Mouse (Mus musculus) cerebellum, postnatal 25 days (tissue): ENCODE results near the gene Lce1m.
A peak's percentile ranks its signal among the peaks of the same experiment; 100 is the strongest.
"Not testable (repeated sequence)": the region's sequence is repeated elsewhere in the genome, so short reads cannot be mapped to it uniquely, and the experiment has no call there.

Experiments
- DNase-seq, 2 experiments: peaks; one replicate each; pipeline ENCODE4 v3.0.0; 2021; ENCODE audit warnings: mixed read lengths in 2 of 2

Gene Lce1m

GRCm38 (mm10) chr3:93018960-93019359 is at the start of gene Lce1m:
Lce1m (minus strand) TSS chr3:93019060.
- no peak for DNase-seq

GRCm38 (mm10) chr3:93068523-93068922 is 49.7 kb upstream of the Lce1m start, which contains the start of gene Gm4858:
Gm4858 (plus strand) TSS chr3:93068823.
- not testable (repeated sequence) for DNase-seq

GRCm38 (mm10) chr3:93052826-93053474 is 34.1 kb upstream of the Lce1m start:
- DNase-seq, result peak in 1 of 2 experiments; percentile 9

GRCm38 (mm10) chr3:93050182-93050581 is 31.3 kb upstream of the Lce1m start:
- no peak for DNase-seq

- DNase-seq, result peak in 1 of 2 experiments; percentile 24
Observed at GRCm38 (mm10) chr3:93031450-93031849, 12.6 kb upstream of the Lce1m start.

- DNase-seq, result no peak
Observed at GRCm38 (mm10) chr3:93025486-93025885, 6.6 kb upstream of the Lce1m start.

GRCm38 (mm10) chr3:93023411-93024184 is 4.7 kb upstream of the Lce1m start:
- no peak for DNase-seq

GRCm38 (mm10) chr3:93021171-93021570 is 2.3 kb upstream of the Lce1m start:
- no peak for DNase-seq

- no peak for DNase-seq
Observed at GRCm38 (mm10) chr3:93015460-93016104, 3.3 kb downstream of the Lce1m start, which contains the start of gene Crct1. Crct1 (minus strand) TSS chr3:93015687.

- DNase-seq, result no peak
Observed at GRCm38 (mm10) chr3:93014871-93015270, 4.0 kb downstream of the Lce1m start.

GRCm38 (mm10) chr3:93014378-93014801 is 4.5 kb downstream of the Lce1m start:
- peak; percentile 10 to 15 for DNase-seq

- no peak for DNase-seq
Observed at GRCm38 (mm10) chr3:93002843-93003242, 16.0 kb downstream of the Lce1m start.

GRCm38 (mm10) chr3:93000621-93001020 is 18.2 kb downstream of the Lce1m start:
- no peak for DNase-seq

GRCm38 (mm10) chr3:92998691-92999090 is 20.2 kb downstream of the Lce1m start:
- peak; percentile 65 to 85 for DNase-seq

- DNase-seq, result no peak
Observed at GRCm38 (mm10) chr3:92991926-92992325, 26.9 kb downstream of the Lce1m start, which contains the start of gene Lce3f. Lce3f (plus strand) TSS chr3:92992226.

- no peak for DNase-seq
Observed at GRCm38 (mm10) chr3:92978484-92978883, 40.4 kb downstream of the Lce1m start.
